Mouse (Mus musculus) limb, embryonic 14.5 days (tissue): ENCODE results near the gene Zp2. TPM values are rescaled to one million over a fixed set of nuclear protein-coding genes. Genes with fewer than 3 reads are reported as not detected.
A peak's percentile ranks its signal among the peaks of the same experiment; 100 is the strongest.

Experiments
- ATAC-seq: fragments of 200-750 bp; cut with Nextera tagmentation; 2 replicates; pipeline ENCODE4 v1.8.0; 2017; ENCODE audit warnings: low read depth, moderate number of reproducible peaks, moderate TSS enrichment; ENCODE audit not compliant: low FRiP score
- DNase-seq: peaks from one replicate; pipeline ENCODE4 v3.0.0-alpha.2; 2015; ENCODE audit warnings: low spot score
- H3K27ac ChIP-seq: fragments of 300-500 bp; sonication (generic); replicated peaks from 2 replicates; pipeline ENCODE4 v1.5.1; 2014; ENCODE audit warnings: low read depth, mild to moderate bottlenecking, low read length, moderate library complexity, mixed read lengths
- H3K27me3 ChIP-seq: fragments of 300-500 bp; sonication (generic); 2 replicates; pipeline ENCODE4 v1.6.1; 2014; ENCODE audit warnings: low read length, mixed read lengths; ENCODE audit not compliant: control insufficient read depth, insufficient read depth
- H3K36me3 ChIP-seq: fragments of 300-500 bp; sonication (generic); 2 replicates; pipeline ENCODE4 v1.6.1; 2014; ENCODE audit warnings: mild to moderate bottlenecking, low read length, moderate library complexity, mixed read lengths; ENCODE audit not compliant: control insufficient read depth, insufficient read depth
- H3K4me1 ChIP-seq: fragments of 300-500 bp; sonication (generic); 2 replicates; pipeline ENCODE4 v1.6.1; 2014; ENCODE audit warnings: antibody characterized with exemption, low read length, mixed read lengths; ENCODE audit not compliant: control insufficient read depth, insufficient read depth
- H3K4me2 ChIP-seq: fragments of 300-500 bp; sonication (generic); replicated peaks from 2 replicates; pipeline ENCODE4 v1.6.1; 2014; ENCODE audit warnings: low read depth, mild to moderate bottlenecking, low read length, moderate library complexity; ENCODE audit not compliant: severe bottlenecking
- H3K4me3 ChIP-seq: fragments of 300-500 bp; sonication (generic); replicated peaks from 2 replicates; pipeline ENCODE4 v1.5.1; 2014; ENCODE audit warnings: low read length
- H3K9ac ChIP-seq: fragments of 300-500 bp; sonication (generic); 2 replicates; pipeline ENCODE4 v1.6.1; 2014; ENCODE audit warnings: mild to moderate bottlenecking, low read depth, low read length, moderate library complexity; ENCODE audit not compliant: severe bottlenecking
- H3K9me3 ChIP-seq: fragments of 300-500 bp; sonication (generic); 2 replicates; pipeline ENCODE4 v1.6.1; 2016; ENCODE audit warnings: low read length; ENCODE audit not compliant: control insufficient read depth
- POLR2A ChIP-seq: fragments of 200-500 bp; IDR thresholded peaks from 2 replicates; pipeline ENCODE4 v1.8.0; 2012; ENCODE audit warnings: inconsistent platforms, mild to moderate bottlenecking, moderate library complexity, borderline replicate concordance; ENCODE audit not compliant: insufficient read depth, insufficient read length; ENCODE audit errors: extremely low read depth
- WGBS: fragments of 180-500 bp; shearing (Covaris S2); extraction: QIAGEN DNeasy Blood & Tissue Kit; methylation state at CpG from one replicate; pipeline ENCODE4 v1.1.7; 2014; 5-methylcytosine and 5-hydroxymethylcytosine counted together
- polyA plus RNA-seq, 2 experiments: library from polyadenylated mRNA; depleted of rRNA in 1 of 2; stranded (reverse) in 1 of 2; unstranded in 1 of 2; fragments of >200 nt; fragmentation: Nextera tagmentation in 1 of 2; extraction: Ambion mirVana in 1 of 2; gene quantifications; 2 replicates each; pipeline versions ENCODE4 v1.2.1 to v1.2.3; 2012 to 2014

Zp2 gene
- polyA plus RNA-seq, 2 experiments, result 0.66 to 1.0 TPM

GRCm38 (mm10) chr7:120103019-120103567 is 42.0 kb downstream of the Zp2 start:
- Histone ChIP-seq H3K9ac (peak overlapping the region; percentile 65), H3K27ac (no peak overlapping the region), H3K4me3 (peak overlapping the region; percentile 67), H3K4me2 (peak overlapping the region; percentile 93), H3K36me3 (peaks cover 5% of the 10 kb centered on the region; the same call in 1 of the 2 replicates), H3K27me3 (no peaks in the 10 kb centered on the region), H3K4me1 (peaks cover 3% of the 10 kb centered on the region; the same call in 1 of the 2 replicates), H3K9me3 (no peaks in the 10 kb centered on the region)
- TF ChIP-seq POLR2A, result no peak
- WGBS, result 2% methylated on average over 25 of the region's 25 CpGs
- DNase-seq (peak; percentile 40), ATAC-seq (0 out of 2 replicates have a peak, but pooled peaks have one; percentile 18)

GRCm38 (mm10) chr7:120102164-120102972 is 42.7 kb downstream of the Zp2 start, which contains the start of gene Tmem159:
Tmem159 (plus strand) TSS chr7:120102353.
- peak within 1 kb of the TSS; percentile 65 for H3K9ac ChIP-seq
- H3K36me3 ChIP-seq, result peaks cover 5% of the 10 kb centered on the region; the same call in 1 of the 2 replicates
- under 1% methylated on average over 40 of the region's 42 CpGs for WGBS
- H3K9me3 ChIP-seq, result no peaks in the 10 kb centered on the region
- H3K4me3 ChIP-seq, result peak within 1 kb of the TSS; percentile 67
- no peak for TF ChIP-seq POLR2A
- peak; percentile 93 for ATAC-seq
- H3K4me2 ChIP-seq, result peak within 1 kb of the TSS; percentile 93
- no peak within 1 kb of the TSS for H3K27ac ChIP-seq
- H3K27me3 ChIP-seq, result no peaks in the 10 kb centered on the region
- H3K4me1 ChIP-seq, result peaks cover 3% of the 10 kb centered on the region
- DNase-seq, result peak; percentile 78

- no peaks in the 10 kb centered on the region for H3K36me3 ChIP-seq
- TF ChIP-seq POLR2A, result no peak
- DNase-seq (peak; percentile 13), ATAC-seq (no peak)
- H3K27me3 ChIP-seq, result no peaks in the 10 kb centered on the region
- no peak overlapping the region for H3K4me2 ChIP-seq
- 23% methylated on average over 9 of the region's 9 CpGs for WGBS
- H3K4me1 ChIP-seq, result peaks cover under 1% of the 10 kb centered on the region
- no peak overlapping the region for H3K4me3 ChIP-seq
- no peak overlapping the region for H3K27ac ChIP-seq
- H3K9me3 ChIP-seq, result no peaks in the 10 kb centered on the region
- H3K9ac ChIP-seq, result no peak overlapping the region
These were observed 46.7 kb downstream of the Zp2 start for GRCm38 (mm10) chr7:120098403-120098802.

DNA sequence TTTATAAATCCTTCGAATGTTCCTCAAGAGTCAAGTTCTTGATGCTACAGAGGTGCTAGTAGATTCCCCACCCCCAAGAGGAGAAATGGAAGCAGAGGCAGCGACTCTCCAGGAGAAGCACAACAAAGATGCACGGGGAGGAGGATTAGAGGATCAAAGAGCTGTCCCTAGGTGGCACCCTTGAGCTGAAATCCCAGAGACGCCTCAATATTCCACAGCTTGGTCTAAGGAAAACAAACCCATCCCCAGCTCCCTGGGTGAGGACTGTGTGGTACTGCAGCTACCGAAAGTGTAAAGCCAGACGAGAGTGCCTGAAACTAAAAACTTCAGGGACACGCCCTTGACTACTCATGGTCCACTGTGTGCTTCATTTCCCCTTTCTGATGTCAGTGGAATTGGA is 47.2 kb downstream of the Zp2 start:
- H3K36me3 ChIP-seq, result no peaks in the 10 kb centered on the region
- ATAC-seq (0 out of 2 replicates have a peak, but pooled peaks have one; percentile 27), DNase-seq (peak; percentile 64)
- H3K4me2 ChIP-seq, result no peak overlapping the region
- H3K4me3 ChIP-seq, result no peak overlapping the region
- no peak overlapping the region for H3K9ac ChIP-seq
- 5% methylated on average over 7 of the region's 7 CpGs for WGBS
- H3K27ac ChIP-seq, result no peak overlapping the region
- TF ChIP-seq POLR2A, result no peak
- no peaks in the 10 kb centered on the region for H3K9me3 ChIP-seq
- no peaks in the 10 kb centered on the region; the same call in 1 of the 2 replicates for H3K4me1 ChIP-seq
- H3K27me3 ChIP-seq, result no peaks in the 10 kb centered on the region

- no peak for TF ChIP-seq POLR2A
- no peak within 1 kb of the TSS for H3K4me3 ChIP-seq
- ATAC-seq (no peak), DNase-seq (no peak)
- no peak within 1 kb of the TSS for H3K4me2 ChIP-seq
- H3K4me1 ChIP-seq, result no peaks in the 10 kb centered on the region; the same call in 1 of the 2 replicates
- H3K9ac ChIP-seq, result no peak within 1 kb of the TSS
- no peaks in the 10 kb centered on the region for H3K27me3 ChIP-seq
- H3K27ac ChIP-seq, result no peak within 1 kb of the TSS
- no peaks in the 10 kb centered on the region for H3K36me3 ChIP-seq
- WGBS, result 82% methylated on average over 6 of the region's 6 CpGs
- H3K9me3 ChIP-seq, result no peaks in the 10 kb centered on the region
These were observed 49.9 kb downstream of the Zp2 start, which contains the start of gene Dnah3 for GRCm38 (mm10) chr7:120095180-120095579. Dnah3 (minus strand) TSS chr7:120095280.
